Mouse (Mus musculus) cerebellum, adult 9-11 months (tissue): Measurements from ENCODE around the gene Zfp740.
A peak's percentile ranks its signal among the peaks of the same experiment; 100 is the strongest.
"Not testable (repeated sequence)": the region's sequence is repeated elsewhere in the genome, so short reads cannot be mapped to it uniquely, and the experiment has no call there.

Experiments
- DNase-seq: peaks from one replicate; pipeline ENCODE4 v3.0.0; 2022

The Zfp740 gene

DNA sequence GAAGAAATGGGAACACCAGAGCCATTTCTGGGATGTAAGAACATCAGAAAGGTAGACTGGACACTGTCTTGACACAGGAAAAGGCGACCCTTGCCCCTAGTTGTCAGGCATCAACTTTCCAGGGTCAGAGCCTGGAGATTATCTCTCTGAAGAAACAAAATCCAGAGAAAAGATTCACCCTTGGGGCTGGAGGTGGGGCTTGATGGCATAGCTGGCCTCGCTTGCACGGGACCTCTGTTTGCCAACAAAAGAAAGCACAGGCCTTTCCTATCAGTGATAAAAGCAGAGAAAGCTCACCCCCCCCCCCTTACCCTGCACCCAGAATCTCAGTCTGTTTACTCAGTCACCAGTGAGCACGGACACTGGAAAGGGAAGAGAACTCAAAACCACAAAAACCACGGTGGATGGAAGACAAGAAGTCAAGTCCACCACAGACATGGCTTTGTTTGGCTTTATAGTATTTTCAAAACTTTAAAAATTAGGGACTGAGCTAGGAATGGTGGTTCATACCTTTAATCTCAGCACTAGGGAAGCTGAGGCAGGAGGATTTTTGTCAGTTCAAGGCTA lies 10.1 kb upstream of the Zfp740 start:
- no peak for DNase-seq

DNA sequence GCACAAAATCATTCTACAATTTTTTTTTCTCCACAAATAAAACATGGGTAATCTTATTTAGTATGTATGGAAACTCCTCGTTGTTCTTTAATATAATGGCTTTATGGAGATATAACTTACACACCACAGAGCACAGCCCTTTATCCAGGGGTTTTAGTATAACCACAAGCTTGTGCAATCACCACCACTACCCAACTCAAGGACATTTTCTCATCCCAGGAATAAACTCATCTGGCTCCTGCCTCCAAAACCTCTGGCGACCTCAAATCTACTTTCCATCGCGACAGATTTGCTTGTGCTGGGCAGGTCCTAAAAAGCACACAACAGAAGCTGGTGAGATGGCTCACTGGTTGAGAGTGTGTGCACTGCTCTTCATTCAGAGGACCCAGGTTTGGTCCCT lies 9.4 kb upstream of the Zfp740 start:
- DNase-seq, result no peak

DNA sequence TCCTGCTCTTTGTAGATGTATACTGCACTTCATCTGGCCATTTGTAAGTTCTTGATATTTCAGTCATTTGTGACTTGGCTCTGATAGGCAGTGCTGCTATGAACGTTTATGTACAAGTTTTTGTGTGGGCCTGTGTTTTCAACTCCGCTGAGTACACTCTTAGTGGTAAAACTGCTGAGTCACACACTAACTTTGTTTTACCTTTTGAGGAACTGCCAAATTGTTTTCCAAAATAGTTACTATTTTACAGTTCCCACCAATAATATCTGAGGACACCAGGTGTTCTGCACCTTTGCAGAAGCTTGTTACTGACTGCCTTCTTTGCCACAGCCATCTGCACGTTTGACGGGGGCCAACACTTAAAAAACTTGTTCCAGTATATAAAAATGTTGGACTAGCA lies 8.6 kb upstream of the Zfp740 start:
- no peak for DNase-seq

DNA sequence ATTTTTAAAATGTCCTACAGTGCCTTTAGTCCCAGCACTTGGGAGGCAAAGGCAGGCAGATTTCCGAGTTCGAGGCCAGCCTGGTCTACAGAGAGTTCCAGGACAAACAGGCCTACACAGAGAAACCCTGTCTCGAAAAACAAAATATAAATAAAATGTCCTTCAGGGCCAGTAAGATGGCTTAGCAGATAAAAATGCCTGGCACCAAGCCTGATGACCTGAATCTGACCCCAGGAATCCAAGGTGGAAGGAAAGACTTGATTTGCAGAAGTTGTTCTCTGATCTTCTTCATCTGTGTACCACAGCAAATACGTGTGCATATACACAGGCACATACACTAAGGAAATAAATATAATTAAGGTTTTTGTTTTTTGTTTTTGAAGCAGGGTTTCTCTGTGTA lies 7.7 kb upstream of the Zfp740 start:
- DNase-seq, result no peak

DNA sequence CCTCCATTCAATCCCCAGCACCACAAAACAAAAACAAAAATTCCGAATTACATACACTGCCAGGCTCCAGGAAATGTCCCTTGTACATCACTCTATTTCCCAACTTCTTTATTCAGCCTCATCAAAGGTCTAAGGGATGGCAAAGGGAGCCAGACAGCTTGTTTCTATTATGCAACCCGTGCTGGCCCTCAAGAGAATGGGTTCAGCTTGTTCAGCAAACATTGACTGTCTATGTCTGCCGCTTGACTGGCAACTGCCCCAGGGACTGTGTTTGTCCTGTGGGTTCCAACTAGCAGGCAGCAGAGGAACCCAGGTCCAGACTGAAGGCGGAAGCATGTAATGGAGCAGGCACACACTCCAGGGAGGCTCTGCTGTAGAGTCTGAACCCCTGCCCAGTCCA lies 4.2 kb upstream of the Zfp740 start:
- no peak for DNase-seq

DNA sequence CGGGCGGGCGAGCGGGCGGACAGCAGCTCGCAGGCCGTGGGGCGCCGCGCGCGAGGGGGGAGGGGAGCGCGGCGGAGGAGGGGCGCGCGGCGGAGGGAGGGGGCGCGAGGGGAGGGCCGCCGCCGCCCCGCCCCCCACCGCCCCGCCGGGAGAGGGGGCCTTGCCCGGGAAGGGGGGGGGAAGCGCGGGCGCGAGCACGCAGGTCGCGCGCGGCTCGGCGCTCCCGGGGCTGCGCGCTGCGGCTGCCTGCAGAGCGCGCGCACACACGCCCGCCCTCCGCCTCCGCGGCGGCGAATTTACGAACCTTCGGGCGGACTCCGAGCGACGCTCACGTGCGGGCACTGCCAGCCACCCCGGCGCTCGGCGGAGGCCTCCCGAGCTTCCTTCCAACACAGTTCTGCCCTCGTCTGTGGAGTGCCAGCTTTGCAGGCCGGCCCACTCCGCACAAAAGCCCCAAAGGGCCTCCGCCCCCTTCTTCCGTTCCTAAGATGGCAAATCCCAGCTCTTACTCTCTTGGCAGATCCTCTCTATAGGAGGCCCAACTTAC lies 859 bp downstream of the Zfp740 start:
- peak; percentile 79 for DNase-seq

DNA sequence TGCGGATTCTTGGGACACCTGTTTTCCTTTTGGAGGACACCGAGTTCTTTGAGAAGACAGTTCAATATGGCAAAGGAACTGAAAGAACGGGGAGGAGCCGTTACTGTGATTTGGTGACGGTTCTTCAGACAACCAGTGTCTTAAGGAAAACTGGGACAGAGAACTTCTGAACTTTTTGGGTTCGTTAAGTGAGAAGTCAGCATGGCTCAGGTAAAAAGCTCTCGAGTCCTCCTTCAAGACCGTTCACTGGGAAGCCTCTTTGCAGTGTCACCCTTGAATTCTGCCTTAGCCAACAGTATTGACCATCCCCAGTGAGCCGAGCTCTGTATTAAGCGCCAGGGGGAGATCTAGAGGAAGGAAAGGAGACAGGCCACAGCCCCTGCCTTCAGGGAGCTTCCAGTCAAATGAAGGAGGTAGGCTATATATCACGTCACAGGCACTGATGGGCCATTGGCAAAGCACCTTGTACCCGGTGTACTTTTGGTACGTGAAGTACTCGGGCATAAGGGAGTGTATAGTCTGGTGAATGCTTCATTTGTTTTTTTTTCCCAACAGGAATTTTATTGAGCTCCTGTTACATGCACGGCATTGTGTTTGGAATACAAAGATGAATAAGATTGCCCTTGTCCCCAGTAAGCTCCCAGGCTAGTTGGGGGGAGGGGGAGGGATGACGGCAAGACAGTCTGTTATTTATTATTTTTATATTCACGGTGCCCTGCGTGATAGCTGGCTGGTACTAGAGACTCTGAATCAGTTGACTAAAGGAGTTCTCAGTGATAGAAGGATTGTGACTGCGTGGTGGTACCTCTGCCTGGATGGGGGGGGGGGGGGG lies 1.8 kb downstream of the Zfp740 start, which contains the start of gene Csad:
Csad (minus strand) TSS at position 51 of the 832 bp plus-strand sequence.
- no peak for DNase-seq

DNA sequence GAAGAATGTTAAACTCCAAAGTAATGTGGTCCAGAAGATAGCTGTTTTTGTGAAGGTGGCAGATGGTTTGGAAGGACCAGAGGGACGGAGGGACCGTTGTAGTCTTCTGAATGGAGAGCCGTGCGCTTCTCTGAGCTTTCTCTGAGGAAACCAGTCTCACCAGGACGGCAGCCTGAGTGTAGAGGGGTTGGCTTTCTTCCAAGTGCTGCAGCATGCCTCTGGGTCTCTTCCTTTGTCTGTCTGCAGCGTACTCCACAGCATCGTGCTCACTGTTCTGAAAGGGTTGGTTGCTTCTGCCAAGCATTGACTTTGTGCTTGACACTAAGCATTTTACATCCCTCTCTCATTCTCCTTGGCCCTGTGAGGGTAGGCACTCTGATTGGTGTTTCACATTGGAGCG lies 2.7 kb downstream of the Zfp740 start:
- DNase-seq, result peak; percentile 62

DNA sequence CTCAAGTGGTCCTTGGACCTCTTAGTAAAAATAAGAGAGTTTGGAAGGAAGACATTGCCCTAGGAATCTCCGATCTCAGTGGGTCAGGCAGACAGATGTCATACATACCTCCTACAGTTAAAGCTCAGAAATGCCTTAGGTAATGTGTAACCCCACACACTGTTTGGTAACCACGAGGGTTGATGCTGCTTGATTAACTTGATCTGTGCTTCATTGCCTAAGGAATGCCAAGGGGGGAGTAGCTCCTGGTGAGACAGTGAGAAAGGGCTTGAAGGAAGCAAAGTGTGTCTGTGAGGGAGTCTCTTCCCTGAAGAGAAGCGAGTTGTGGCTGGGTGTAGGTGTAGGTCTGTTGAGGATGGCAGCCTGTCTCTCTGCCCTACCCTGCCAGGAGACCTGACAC lies 4.3 kb downstream of the Zfp740 start:
- no peak for DNase-seq

DNA sequence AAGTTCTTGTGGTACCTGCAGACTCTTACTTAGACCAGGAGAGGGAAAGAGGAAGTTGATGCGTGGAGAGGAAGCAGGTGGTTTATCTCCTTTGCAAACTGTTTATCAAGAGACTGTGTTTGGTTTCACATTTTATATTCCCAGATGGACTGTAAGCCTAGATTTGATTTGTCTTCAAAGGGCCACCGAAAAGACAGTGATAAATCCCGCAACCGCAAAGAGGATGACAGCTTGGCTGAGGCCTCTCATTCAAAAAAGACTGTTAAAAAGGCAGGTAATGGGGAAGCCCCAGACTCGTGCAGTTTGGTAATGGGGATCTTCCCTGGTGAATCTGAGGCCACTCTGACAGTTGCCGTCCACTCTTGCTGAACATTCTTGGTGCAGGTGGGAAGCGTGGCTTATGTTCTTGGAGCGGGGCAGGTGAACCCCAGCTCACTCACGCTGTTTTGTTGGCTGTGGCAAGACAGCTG lies 5.1 kb downstream of the Zfp740 start:
- no peak for DNase-seq

DNA sequence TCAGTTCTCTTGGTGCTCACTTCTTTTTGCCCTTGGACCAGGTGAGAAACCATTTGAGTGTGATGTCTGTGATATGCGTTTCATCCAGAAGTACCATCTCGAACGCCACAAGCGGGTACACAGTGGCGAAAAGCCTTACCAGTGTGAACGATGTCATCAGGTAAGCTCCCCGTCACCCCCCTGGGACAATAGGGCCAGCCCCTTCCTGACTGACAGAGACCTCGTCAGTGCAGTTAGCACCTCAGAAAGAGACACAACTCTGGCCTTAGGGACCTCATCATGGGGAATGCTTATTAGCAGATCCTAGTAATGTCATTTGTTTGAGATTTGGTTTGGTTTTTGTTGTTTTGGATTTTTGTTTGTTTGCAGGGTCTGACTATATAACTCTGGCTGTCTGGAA lies 6.1 kb downstream of the Zfp740 start:
- no peak for DNase-seq

DNA sequence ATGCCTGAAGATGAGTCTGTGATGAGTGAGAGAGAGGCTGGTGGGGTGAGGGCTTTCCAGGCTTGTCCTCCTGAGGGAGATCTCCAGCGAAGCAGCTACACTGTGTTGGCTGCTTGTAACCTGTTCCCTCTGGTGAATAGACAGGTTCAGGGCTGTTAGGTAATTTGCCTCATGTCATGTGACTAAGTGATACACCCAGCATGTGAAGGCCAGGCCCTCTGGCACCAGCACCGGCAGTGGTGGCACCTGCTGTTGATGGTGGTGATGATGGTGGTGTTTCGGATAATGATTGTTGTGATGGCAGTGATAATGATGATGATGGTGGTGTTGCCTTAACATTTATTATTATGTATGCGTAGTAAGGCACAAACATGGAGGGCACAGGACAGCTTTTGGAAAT lies 7.8 kb downstream of the Zfp740 start:
- DNase-seq, result no peak

DNA sequence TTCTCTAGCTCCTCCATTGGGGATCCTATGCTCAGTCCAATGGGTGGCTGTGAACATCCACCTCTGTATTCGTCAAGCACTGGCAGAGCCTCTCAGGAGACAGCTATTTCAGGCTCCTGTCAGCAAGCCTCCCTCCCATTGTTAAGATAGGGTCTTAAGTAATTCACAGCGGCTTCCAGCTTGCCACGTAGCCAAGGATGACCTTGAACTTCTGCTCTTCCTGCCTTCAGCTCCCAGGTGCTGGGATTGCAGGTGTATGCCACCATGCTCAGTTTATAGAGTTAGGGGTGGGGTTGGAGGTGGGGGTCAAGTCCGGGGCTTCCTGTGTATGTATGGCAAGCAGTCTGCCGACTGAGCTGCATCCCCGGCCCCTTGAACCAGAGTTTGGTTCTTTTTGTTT lies 8.8 kb downstream of the Zfp740 start:
- DNase-seq, result no peak

DNA sequence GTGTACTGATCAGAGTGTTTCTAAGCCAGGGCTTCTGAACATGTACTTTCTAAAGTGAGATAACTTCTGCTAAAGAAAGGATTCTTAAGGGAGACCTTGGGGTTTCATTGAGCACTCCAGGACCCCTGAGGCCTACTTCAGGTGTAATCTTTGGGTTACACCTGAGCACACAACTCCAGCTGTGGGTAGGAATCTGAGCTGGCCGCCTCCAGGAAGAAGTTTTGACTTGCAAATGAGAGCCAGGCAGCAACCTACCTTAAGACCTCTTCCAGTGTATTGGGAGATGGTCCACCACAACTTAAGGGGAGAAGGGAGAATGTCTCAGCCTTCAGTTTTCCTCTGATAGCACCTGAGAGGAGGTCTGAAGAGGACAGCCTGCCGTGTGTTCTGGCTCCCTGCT lies 11.1 kb downstream of the Zfp740 start:
- no peak for DNase-seq

DNA sequence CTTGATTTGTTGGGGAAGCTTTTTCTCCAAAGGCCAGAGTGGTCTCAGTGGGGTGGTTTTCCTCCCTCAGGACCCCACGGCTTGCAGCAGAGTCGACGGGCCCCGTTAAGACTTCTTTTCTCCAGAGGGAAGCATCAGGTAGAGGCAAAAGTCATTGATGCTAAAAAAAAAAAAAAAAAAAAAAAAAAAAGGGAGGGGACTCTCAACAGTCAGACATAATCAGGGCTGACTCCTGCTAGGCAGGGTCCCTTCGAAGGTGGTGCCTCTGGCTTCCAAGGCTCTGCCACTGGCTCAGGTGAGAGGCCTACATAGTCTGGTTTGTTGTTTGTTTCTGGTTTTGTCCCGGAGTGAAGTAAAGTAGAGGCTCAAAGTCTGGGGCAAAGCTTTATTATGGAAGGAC lies 12.6 kb downstream of the Zfp740 start:
- DNase-seq, result no peak

DNA sequence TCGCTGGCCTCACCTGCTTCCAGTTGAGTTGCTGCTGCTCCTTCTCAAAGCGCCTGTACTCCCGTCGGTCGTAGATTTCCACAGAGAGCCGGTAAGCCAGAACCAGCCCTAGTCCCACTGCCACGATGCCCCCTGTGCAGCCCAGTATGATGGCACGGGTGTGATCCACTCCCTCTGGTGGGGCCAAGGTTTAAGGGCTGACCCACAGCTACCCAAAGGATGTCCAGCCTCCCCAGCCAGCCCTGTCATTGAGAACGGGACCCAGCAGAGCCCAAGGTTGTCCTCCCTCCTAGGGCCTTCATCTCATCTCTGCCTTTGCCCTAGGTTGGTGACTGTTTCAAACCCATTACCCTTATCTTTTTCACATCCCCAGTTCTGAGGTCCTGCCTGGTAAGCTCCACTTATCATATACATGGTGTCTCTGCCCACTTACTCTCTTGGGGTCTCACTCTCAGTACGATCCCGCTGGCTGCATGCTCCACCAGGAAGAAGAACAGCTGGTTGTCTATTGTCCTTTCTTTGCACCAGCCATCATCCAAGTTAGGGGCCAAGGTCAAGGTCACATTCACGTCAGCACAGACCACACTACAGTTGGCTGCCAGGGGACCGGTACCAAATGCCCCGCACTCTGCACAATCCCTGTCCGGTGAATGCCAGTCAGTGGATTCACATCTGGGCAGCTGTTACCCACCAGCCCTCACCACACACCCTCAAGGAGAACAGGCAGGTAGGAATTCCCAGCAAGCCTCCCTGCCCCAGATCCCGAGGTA lies 13.6 kb downstream of the Zfp740 start:
- no peak for DNase-seq

DNA sequence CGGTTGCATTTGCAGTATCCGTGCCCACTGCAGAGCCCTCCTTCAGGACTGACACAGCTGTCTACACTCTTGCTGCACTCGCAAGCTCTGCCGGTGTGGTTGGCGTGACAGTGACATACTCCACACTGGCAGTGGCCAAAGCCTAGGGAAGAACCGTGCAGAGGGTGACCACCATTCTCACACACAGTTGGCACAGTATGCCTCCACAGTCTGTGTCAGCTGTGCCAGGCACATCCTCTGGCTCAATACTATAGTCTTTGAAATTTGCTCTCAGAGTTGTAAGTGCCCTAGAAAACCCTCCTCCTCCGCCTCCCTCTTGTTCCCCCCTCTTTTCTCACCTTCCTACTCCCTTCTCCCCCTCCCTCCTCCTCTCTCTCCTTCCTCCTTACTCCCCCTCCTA lies 14.3 kb downstream of the Zfp740 start:
- DNase-seq, result no peak

DNA sequence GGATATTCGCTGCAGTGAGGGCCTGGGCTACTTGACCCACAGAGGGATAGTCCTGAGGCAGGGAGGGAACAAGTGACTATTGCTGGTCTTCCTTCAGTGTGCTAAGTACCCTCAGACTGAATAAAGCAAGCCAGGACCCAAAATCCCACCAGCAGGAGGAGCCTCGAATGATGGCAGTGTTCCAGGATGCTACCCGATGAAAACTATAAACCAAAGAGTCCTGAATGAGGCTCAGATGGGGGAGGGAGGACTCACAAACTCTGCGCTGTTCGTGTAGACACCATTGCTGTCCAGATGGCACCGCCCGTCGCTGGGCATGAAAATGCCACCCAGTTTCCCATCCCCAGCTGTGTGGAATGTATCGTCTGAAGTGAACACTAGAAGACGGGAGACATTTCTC lies 19.3 kb downstream of the Zfp740 start:
- no peak for DNase-seq

DNA sequence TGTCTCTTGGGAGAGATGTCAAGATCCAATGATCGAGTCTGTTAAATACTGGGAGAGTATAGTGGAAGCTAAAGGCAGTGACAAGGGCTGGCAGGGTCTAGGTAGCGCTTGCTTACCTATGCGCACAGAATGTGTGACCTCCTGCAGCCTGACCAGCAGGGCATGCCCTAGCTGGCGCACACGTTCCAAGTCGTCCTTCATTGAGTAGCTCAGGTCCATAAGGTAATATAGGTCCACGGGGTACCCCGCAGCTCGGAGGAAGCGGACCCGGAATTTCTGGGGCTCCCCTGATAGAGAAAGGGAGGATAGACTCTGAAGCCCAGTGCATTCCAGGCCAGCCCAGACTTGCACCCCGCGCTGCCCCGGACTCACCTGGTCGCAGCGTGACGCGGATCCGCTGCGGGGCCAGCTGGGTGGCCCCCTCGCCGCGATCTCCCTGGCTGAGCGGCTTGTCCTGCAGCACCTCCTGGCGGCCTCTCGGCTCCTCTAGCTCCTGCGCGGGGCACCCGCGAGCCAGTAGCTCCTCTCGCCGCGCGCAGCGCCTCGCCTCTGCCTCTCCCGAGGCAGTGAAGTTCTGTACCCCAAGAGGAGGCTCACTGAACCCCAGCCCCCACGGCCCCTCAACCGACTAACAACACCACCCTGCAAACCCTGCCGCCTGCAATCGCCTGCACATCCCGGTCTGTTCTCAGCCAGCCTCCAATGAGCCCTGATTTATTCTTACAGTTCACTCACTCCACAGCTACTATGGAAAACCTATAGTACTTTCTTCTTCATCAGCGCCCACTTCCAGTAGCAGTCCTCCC lies 21.3 kb downstream of the Zfp740 start:
- DNase-seq, result peak; percentile 83

DNA sequence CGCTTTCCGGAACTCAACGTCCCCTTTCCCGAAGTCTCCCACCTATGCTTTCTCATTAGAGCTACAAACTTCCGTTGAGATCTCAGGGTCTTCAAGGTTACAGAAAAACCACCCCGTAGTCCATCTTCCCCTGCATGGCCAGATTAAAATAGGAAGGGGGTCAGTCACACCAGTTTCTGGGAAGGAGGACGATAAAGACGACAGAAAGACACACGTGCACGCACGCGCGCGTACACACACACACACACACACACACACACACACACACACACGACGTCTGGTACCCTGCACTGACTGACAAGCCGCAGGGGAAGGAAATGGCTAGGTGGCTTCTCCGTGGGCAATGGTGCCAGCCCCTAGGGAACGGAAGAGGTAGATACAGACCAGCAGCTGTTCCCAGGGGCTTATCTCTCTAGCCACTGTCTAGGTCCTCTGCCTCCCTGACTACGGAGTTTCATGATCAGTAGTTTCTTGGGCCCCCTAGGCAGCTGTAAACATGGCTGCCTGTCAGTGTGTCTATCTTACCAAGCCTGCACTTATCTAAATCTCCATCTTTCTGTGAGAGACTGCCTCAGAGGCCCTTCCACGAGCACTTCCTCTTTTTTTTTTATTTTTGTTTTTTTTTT lies 22.1 kb downstream of the Zfp740 start:
- no peak for DNase-seq

DNA sequence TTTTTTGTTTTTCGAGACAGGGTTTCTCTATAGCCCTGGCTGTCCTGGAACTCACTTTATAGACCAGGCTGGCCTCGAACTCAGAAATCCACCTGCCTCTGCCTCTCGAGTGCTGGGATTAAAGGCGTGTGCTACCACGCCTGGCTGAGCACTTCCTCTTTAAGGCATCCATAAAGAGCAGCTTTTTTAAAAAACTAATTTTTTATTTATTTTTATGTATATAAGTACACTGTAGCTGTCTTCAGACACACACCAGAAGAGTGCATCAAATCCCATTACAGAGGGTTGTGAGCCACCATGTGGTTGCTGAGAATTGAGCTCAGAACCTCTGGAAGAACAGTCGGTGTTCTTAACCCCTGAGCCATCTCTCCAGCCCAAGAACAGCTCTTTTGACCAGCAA lies 22.6 kb downstream of the Zfp740 start:
- DNase-seq, result not testable (repeated sequence)
